Mouse (Mus musculus): ENCODE data around the gene Dip2b. TPM values are rescaled to one million over a fixed set of nuclear protein-coding genes. Genes with fewer than 3 reads are reported as not detected.

Dip2b gene
- polyA plus RNA-seq, 1 experiment = 7.4 TPM

- Histone ChIP-seq H3K79me3 (ENCODE audit: low read depth) (peaks cover 4% of the 10 kb centered on the region), H3K27me3 (ENCODE audit: control insufficient read depth, insufficient read depth, insufficient read length) (no peaks in the 10 kb centered on the region), H3ac (ENCODE audit: control insufficient read depth, insufficient read length, low read depth) (no peak overlapping the region), H3K79me2 (ENCODE audit: control insufficient read depth, insufficient read depth) (peaks cover 32% of the 10 kb centered on the region), H3K4me3 (ENCODE audit: insufficient read depth, poor library complexity, severe bottlenecking) (no peak overlapping the region), H3K36me3 (ENCODE audit: control insufficient read depth, insufficient read depth) (no peaks in the 10 kb centered on the region)
- TF ChIP-seq MYOD1 (IDR thresholded peaks at IDR 0.05; ENCODE audit: control insufficient read depth, insufficient read length, low read depth) (no peak), FOSL1 (IDR thresholded peaks at IDR 0.05; ENCODE audit: insufficient read depth, low read length, poor library complexity, severe bottlenecking) (no peak), CEBPB (IDR thresholded peaks at IDR 0.05; ENCODE audit: low read depth) (no peak), MAX (IDR thresholded peaks at IDR 0.05) (no peak), USF1 (IDR thresholded peaks at IDR 0.05; ENCODE audit: low read depth) (no peak)
These were observed 22.9 kb downstream of the Dip2b start for GRCm38 (mm10) chr15:100061377-100061776.

DNA sequence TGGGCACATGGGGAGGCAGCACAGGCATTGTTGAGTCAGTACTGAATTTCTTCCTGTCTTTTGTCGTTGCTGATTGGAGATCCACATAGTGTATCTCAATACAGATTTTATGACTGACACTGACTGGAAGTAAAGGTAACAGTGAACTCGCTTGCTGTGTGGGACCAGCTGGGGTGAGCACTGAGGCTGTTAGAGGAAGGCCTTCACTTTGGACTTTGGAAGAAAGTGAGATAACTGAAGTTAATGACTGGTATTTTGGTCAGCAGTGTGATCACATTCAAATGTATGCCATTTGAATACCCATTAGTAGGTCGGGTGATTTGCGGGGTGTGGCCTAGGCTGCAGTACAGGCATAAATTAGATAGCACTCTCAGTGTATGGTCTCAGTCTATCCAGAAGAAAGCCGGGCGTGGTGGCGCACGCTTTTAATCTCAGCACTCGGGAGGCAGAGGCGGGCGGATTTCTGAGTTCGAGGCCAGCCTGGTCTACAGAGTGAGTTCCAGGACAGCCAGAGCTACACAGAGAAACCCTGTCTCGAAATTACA is 24.8 kb downstream of the Dip2b start:
- Histone ChIP-seq H3K36me3 (ENCODE audit: control insufficient read depth, insufficient read depth) (no peaks in the 10 kb centered on the region), H3ac (ENCODE audit: control insufficient read depth, insufficient read length, low read depth) (no peak overlapping the region), H3K4me3 (ENCODE audit: insufficient read depth, poor library complexity, severe bottlenecking) (no peak overlapping the region), H3K79me3 (ENCODE audit: low read depth) (peaks cover 4% of the 10 kb centered on the region), H3K27me3 (ENCODE audit: control insufficient read depth, insufficient read depth, insufficient read length) (no peaks in the 10 kb centered on the region), H3K79me2 (ENCODE audit: control insufficient read depth, insufficient read depth) (peaks cover 32% of the 10 kb centered on the region)
- TF ChIP-seq CEBPB (IDR thresholded peaks at IDR 0.05; ENCODE audit: low read depth) (no peak), MYOD1 (IDR thresholded peaks at IDR 0.05; ENCODE audit: control insufficient read depth, insufficient read length, low read depth) (no peak), MYOG (IDR thresholded peaks at IDR 0.05; ENCODE audit: control insufficient read depth, extremely low read depth, insufficient read length) (no peak), CTCF (IDR thresholded peaks at IDR 0.05; ENCODE audit: control insufficient read depth, insufficient read depth, insufficient read length) (no peak), MAX (IDR thresholded peaks at IDR 0.05) (no peak), FOSL1 (IDR thresholded peaks at IDR 0.05; ENCODE audit: insufficient read depth, low read length, poor library complexity, severe bottlenecking) (no peak)

DNA sequence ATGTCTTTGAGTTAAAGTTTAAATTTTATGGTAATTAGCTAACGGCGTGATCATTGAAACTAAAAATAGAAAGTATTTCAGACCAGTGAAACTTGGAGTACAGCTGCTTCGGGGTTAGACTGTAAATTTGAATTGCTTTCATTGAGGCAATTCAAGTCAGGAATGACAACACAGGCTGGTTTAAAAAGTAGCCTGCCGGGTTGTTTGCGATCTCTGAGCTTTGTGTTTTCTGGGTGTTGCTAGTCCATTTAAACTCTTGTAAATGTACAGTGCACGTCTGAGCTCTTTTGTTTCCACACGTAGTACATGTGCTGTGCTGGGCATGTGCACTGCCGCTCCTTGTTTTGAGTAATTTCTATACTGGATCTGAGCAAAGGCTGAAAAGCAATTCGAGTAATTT is 28.2 kb downstream of the Dip2b start:
- H3K79me2 ChIP-seq (ENCODE audit: control insufficient read depth, insufficient read depth) = peaks cover 24% of the 10 kb centered on the region
- peaks cover 4% of the 10 kb centered on the region for H3K79me3 ChIP-seq (ENCODE audit: low read depth)
- TF ChIP-seq MYOG (IDR thresholded peaks at IDR 0.05; ENCODE audit: control insufficient read depth, extremely low read depth, insufficient read length) (no peak), MYOD1 (IDR thresholded peaks at IDR 0.05; ENCODE audit: control insufficient read depth, insufficient read length, low read depth) (no peak), CEBPB (IDR thresholded peaks at IDR 0.05; ENCODE audit: low read depth) (no peak), CTCF (IDR thresholded peaks at IDR 0.05; ENCODE audit: control insufficient read depth, insufficient read depth, insufficient read length) (no peak)

GRCm38 (mm10) chr15:100069101-100069500 is 30.6 kb downstream of the Dip2b start:
- Histone ChIP-seq H3K4me3 (ENCODE audit: insufficient read depth, poor library complexity, severe bottlenecking) (no peak overlapping the region), H3K79me2 (ENCODE audit: control insufficient read depth, insufficient read depth) (peaks cover 23% of the 10 kb centered on the region), H3K27me3 (ENCODE audit: control insufficient read depth, insufficient read depth, insufficient read length) (no peaks in the 10 kb centered on the region), H3ac (ENCODE audit: control insufficient read depth, insufficient read length, low read depth) (no peak overlapping the region), H3K79me3 (ENCODE audit: low read depth) (peaks cover 4% of the 10 kb centered on the region), H3K36me3 (ENCODE audit: control insufficient read depth, insufficient read depth) (no peaks in the 10 kb centered on the region)
- no peak for TF ChIP-seq CTCF (IDR thresholded peaks at IDR 0.05; ENCODE audit: control insufficient read depth, insufficient read depth, insufficient read length)
- TF ChIP-seq MYOG (IDR thresholded peaks at IDR 0.05; ENCODE audit: control insufficient read depth, extremely low read depth, insufficient read length) = no peak
- no peak for TF ChIP-seq MAX (IDR thresholded peaks at IDR 0.05)
- no peak for TF ChIP-seq MYOD1 (IDR thresholded peaks at IDR 0.05; ENCODE audit: control insufficient read depth, insufficient read length, low read depth)
- no peak for TF ChIP-seq USF1 (IDR thresholded peaks at IDR 0.05; ENCODE audit: low read depth)
- TF ChIP-seq FOSL1 (IDR thresholded peaks at IDR 0.05; ENCODE audit: insufficient read depth, low read length, poor library complexity, severe bottlenecking) = no peak
- TF ChIP-seq CEBPB (IDR thresholded peaks at IDR 0.05; ENCODE audit: low read depth) = no peak

More for the DNA sequence above, 28.2 kb downstream of the Dip2b start:
- Histone ChIP-seq H3K4me3 (ENCODE audit: insufficient read depth, poor library complexity, severe bottlenecking) (no peak overlapping the region), H3K27me3 (ENCODE audit: control insufficient read depth, insufficient read depth, insufficient read length) (no peaks in the 10 kb centered on the region), H3ac (ENCODE audit: control insufficient read depth, insufficient read length, low read depth) (no peak overlapping the region), H3K36me3 (ENCODE audit: control insufficient read depth, insufficient read depth) (no peaks in the 10 kb centered on the region)

GRCm38 (mm10) chr15:100070021-100070420 is 31.6 kb downstream of the Dip2b start:
- no peaks in the 10 kb centered on the region for H3K36me3 ChIP-seq (ENCODE audit: control insufficient read depth, insufficient read depth)

DNA sequence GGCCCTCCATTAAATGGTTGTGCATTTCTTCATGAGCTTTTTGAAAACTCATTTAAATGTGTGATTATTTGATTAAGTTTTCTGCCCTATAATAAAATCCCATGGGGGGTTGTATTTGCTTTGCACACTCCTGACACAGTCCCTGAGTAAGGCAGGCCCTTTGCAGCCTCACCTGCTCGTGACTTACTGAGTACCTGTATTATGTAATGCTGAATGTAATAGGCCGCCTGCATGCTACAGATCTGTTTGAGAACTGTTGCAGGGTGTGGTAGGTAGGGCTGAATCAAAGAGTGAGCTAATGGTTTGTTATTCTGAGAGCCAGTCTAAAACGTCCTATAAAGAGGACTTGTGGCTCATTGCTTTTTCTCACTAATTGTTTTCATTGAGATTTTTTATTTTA is 33.4 kb downstream of the Dip2b start:
- Histone ChIP-seq H3K4me3 (ENCODE audit: insufficient read depth, poor library complexity, severe bottlenecking) (no peak overlapping the region), H3K36me3 (ENCODE audit: control insufficient read depth, insufficient read depth) (no peaks in the 10 kb centered on the region), H3ac (ENCODE audit: control insufficient read depth, insufficient read length, low read depth) (no peak overlapping the region), H3K27me3 (ENCODE audit: control insufficient read depth, insufficient read depth, insufficient read length) (no peaks in the 10 kb centered on the region), H3K79me3 (ENCODE audit: low read depth) (no peaks in the 10 kb centered on the region), H3K79me2 (ENCODE audit: control insufficient read depth, insufficient read depth) (peaks cover 22% of the 10 kb centered on the region)
- TF ChIP-seq USF1 (IDR thresholded peaks at IDR 0.05; ENCODE audit: low read depth) (no peak), MYOG (IDR thresholded peaks at IDR 0.05; ENCODE audit: control insufficient read depth, extremely low read depth, insufficient read length) (no peak), FOSL1 (IDR thresholded peaks at IDR 0.05; ENCODE audit: insufficient read depth, low read length, poor library complexity, severe bottlenecking) (no peak), MAX (IDR thresholded peaks at IDR 0.05) (no peak), MYOD1 (IDR thresholded peaks at IDR 0.05; ENCODE audit: control insufficient read depth, insufficient read length, low read depth) (no peak), CEBPB (IDR thresholded peaks at IDR 0.05; ENCODE audit: low read depth) (no peak), CTCF (IDR thresholded peaks at IDR 0.05; ENCODE audit: control insufficient read depth, insufficient read depth, insufficient read length) (no peak)

More at GRCm38 (mm10) chr15:100070021-100070420, 31.6 kb downstream of the Dip2b start:
- Histone ChIP-seq H3ac (ENCODE audit: control insufficient read depth, insufficient read length, low read depth) (no peak overlapping the region), H3K79me3 (ENCODE audit: low read depth) (peaks cover 3% of the 10 kb centered on the region), H3K4me3 (ENCODE audit: insufficient read depth, poor library complexity, severe bottlenecking) (no peak overlapping the region), H3K79me2 (ENCODE audit: control insufficient read depth, insufficient read depth) (peaks cover 16% of the 10 kb centered on the region), H3K27me3 (ENCODE audit: control insufficient read depth, insufficient read depth, insufficient read length) (no peaks in the 10 kb centered on the region)
- TF ChIP-seq MYOD1 (IDR thresholded peaks at IDR 0.05; ENCODE audit: control insufficient read depth, insufficient read length, low read depth) (no peak), CEBPB (IDR thresholded peaks at IDR 0.05; ENCODE audit: low read depth) (no peak), CTCF (IDR thresholded peaks at IDR 0.05; ENCODE audit: control insufficient read depth, insufficient read depth, insufficient read length) (no peak), MYOG (IDR thresholded peaks at IDR 0.05; ENCODE audit: control insufficient read depth, extremely low read depth, insufficient read length) (no peak), FOSL1 (IDR thresholded peaks at IDR 0.05; ENCODE audit: insufficient read depth, low read length, poor library complexity, severe bottlenecking) (no peak), USF1 (IDR thresholded peaks at IDR 0.05; ENCODE audit: low read depth) (no peak), MAX (IDR thresholded peaks at IDR 0.05) (no peak)
